Mouse (Mus musculus): ENCODE data around the gene Rpap3.

Gene Rpap3

GRCm38 (mm10) chr15:97646426-97646825 is 59.2 kb downstream of the Rpap3 start:
- DNase-seq (ENCODE audit: low read depth), result no peak

- no peak for DNase-seq (ENCODE audit: low read depth)
Observed at GRCm38 (mm10) chr15:97643986-97644385, 61.6 kb downstream of the Rpap3 start.

Data from c-Kit-positive CD71-positive TER-119-negative erythroid progenitor cells, embryonic 14.5 days (primary cell).